ENCODE assay signal across 8 mouse cellular contexts in the genomic region with DNA sequence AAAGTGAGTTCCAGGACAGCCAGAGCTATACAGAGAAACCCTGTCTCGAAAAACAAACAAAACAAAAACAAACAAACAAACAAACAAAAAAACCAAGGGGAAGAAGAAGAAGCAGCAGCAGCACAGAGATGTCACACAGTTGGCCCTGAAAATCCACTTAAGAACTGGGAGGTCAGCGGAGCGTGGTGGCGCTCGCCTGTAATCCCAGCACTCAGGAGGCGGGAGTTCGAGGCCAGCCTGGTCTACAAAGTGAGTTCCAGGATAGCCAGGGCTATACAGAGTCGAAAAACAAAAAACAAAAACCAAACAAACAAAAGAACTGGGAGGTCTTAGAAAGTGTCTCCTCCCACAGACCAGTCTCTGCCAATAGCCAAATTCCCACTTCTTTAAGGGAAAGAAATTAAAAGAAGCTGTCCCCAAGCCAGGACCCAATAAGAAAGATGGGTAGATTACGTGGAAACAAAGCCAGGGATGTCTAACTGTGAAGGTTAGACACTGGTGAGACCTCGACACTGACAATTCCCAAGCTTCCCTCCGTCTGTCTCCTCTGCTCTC. TPM values are rescaled to one million over a fixed set of nuclear protein-coding genes. Genes with fewer than 3 reads are reported as not detected.
A peak's percentile ranks its signal among the peaks of the same experiment; 100 is the strongest.
DNase-seq lines count a peak whose midpoint lies in the region; ATAC-seq and TF ChIP-seq lines count a peak whose summit lies in the region.

No protein-coding gene starts in this region.

- no peaks in the 10 kb centered on the region for H3K27me3 ChIP-seq in liver, adult 2 months (ENCODE audit: control insufficient read depth, insufficient read depth, low read length)
- H3K27me3 ChIP-seq in embryonic facial prominence, embryonic 13.5 days, result no peaks in the 10 kb centered on the region
- no peaks in the 10 kb centered on the region for H3K27me3 ChIP-seq in neural tube, embryonic 15.5 days (replicated peaks)

- no peak for TF ChIP-seq POLR2A in liver, adult 2 months (IDR thresholded peaks at IDR 0.05; ENCODE audit: extremely low read depth, insufficient read depth, low read length)

- peak overlapping the region; percentile 91 for H3K4me3 ChIP-seq in liver, adult 2 months (ENCODE audit: insufficient read depth, low read depth, low read length)
- peak overlapping the region; percentile 64 for H3K4me3 ChIP-seq in embryonic facial prominence, embryonic 13.5 days
- H3K4me3 ChIP-seq in neural tube, embryonic 15.5 days (replicated peaks), result peak overlapping the region; percentile 69

- peaks cover 12% of the 10 kb centered on the region; the same call in 1 of the 2 replicates for H3K79me2 ChIP-seq in liver, adult 2 months (ENCODE audit: control insufficient read depth, insufficient read depth, low read length)

- DNase-seq in liver, adult 2 months (ENCODE audit: extremely low read depth, low read depth, low spot score), result peak; percentile 56
- DNase-seq in liver, result no peak
- DNase-seq in kidney, postnatal 10 days, result peak; percentile 18
- no peak for DNase-seq in cerebellum, adult 11-12 months
- DNase-seq in gastrocnemius, postnatal 10 days, result no peak
- DNase-seq in cerebellum, adult 9-11 months, result no peak

- H3K27ac ChIP-seq in liver, adult 2 months (replicated peaks; ENCODE audit: insufficient read depth, low read depth, low read length), result peak overlapping the region; percentile 98
- H3K27ac ChIP-seq in embryonic facial prominence, embryonic 13.5 days, result peak overlapping the region; percentile 68
- peak overlapping the region; percentile 66; the same call in 1 of the 2 replicates for H3K27ac ChIP-seq in neural tube, embryonic 15.5 days (replicated peaks)

- no peaks in the 10 kb centered on the region for H3K36me3 ChIP-seq in liver, adult 2 months (ENCODE audit: control insufficient read depth, insufficient read depth, low read length)
- no peaks in the 10 kb centered on the region; the same call in 1 of the 2 replicates for H3K36me3 ChIP-seq in embryonic facial prominence, embryonic 13.5 days
- no peaks in the 10 kb centered on the region for H3K36me3 ChIP-seq in neural tube, embryonic 15.5 days

- H3K4me2 ChIP-seq in embryonic facial prominence, embryonic 13.5 days, result peak overlapping the region; percentile 76
- H3K4me2 ChIP-seq in neural tube, embryonic 15.5 days, result peak overlapping the region; percentile 66

- no peak for ATAC-seq in embryonic facial prominence, embryonic 13.5 days (ENCODE audit: insufficient number of reproducible peaks, insufficient read depth, low FRiP score, low TSS enrichment, low read depth)
- ATAC-seq in neural tube, embryonic 15.5 days (ENCODE audit: low FRiP score), result 0 out of 2 replicates have a peak, but pooled peaks have one; percentile 30

- peaks cover 17% of the 10 kb centered on the region; the same call in 1 of the 2 replicates for H3K4me1 ChIP-seq in liver, adult 2 months (ENCODE audit: control insufficient read depth, insufficient read depth, low read length)
- no peaks in the 10 kb centered on the region for H3K4me1 ChIP-seq in embryonic facial prominence, embryonic 13.5 days
- H3K4me1 ChIP-seq in neural tube, embryonic 15.5 days, result peaks cover 27% of the 10 kb centered on the region

- H3K9me3 ChIP-seq in embryonic facial prominence, embryonic 13.5 days, result no peaks in the 10 kb centered on the region
- H3K9me3 ChIP-seq in neural tube, embryonic 15.5 days (replicated peaks), result no peaks in the 10 kb centered on the region

- peak overlapping the region; percentile 94 for H3K9ac ChIP-seq in liver, adult 2 months (ENCODE audit: low read depth, low read length)
- peak overlapping the region; percentile 78 for H3K9ac ChIP-seq in embryonic facial prominence, embryonic 13.5 days
- H3K9ac ChIP-seq in neural tube, embryonic 15.5 days (replicated peaks), result peak overlapping the region; percentile 73

- no peak for TF ChIP-seq CTCF in liver, adult 2 months (IDR thresholded peaks at IDR 0.05; ENCODE audit: low read depth, low read length)

- 22% methylated on average over 11 of the region's 11 CpGs for WGBS in liver, adult 2 months
- 55% methylated on average over 11 of the region's 11 CpGs for WGBS in embryonic facial prominence, embryonic 13.5 days
- 60% methylated on average over 11 of the region's 11 CpGs for WGBS in neural tube, embryonic 15.5 days

RNA-seq across cellular contexts. Expression of a gene that starts 0.7 kb away (rescaled TPM):
- total RNA-seq in liver, adult 2 months (2014; rRNA removed), result 81.6 and 84.2 TPM in 2 replicates
- polyA plus RNA-seq in liver, adult 2 months (2012; rRNA removed), result 31.3 and 44.1 TPM in 2 replicates
- polyA plus RNA-seq in embryonic facial prominence, embryonic 13.5 days (2015; fragmentation: Nextera tagmentation; extraction: Ambion mirVana), result 7.0 and 7.2 TPM in 2 replicates
- polyA plus RNA-seq in neural tube, embryonic 15.5 days (2015; fragmentation: Nextera tagmentation; extraction: Ambion mirVana), result 6.1 and 6.5 TPM in 2 replicates
- total RNA-seq in gastrocnemius, postnatal 10 days (2021), result 1 to 10 TPM; 1.3 to 2.2 TPM

RNA-seq across cellular contexts. Expression of a gene that starts 9.3 kb away (rescaled TPM):
- total RNA-seq in liver, adult 2 months (2014; rRNA removed), result 7.7 and 10.1 TPM in 2 replicates
- polyA plus RNA-seq in liver, adult 2 months (2012; rRNA removed), result 1.5 and 1.6 TPM in 2 replicates
- polyA plus RNA-seq in embryonic facial prominence, embryonic 13.5 days (2015; fragmentation: Nextera tagmentation; extraction: Ambion mirVana), result 12.8 and 15.6 TPM in 2 replicates
- polyA plus RNA-seq in neural tube, embryonic 15.5 days (2015; fragmentation: Nextera tagmentation; extraction: Ambion mirVana), result 7.3 and 8.0 TPM in 2 replicates
- 10 to 100 TPM; 12.9 to 15.9 TPM for total RNA-seq in gastrocnemius, postnatal 10 days (2021)

RNA-seq across cellular contexts. Expression of a gene that starts 46.7 kb away (rescaled TPM):
- total RNA-seq in liver, adult 2 months (2014; rRNA removed), result 14.2 and 17.1 TPM in 2 replicates
- polyA plus RNA-seq in liver, adult 2 months (2012; rRNA removed), result 4.5 and 8.2 TPM in 2 replicates
- polyA plus RNA-seq in embryonic facial prominence, embryonic 13.5 days (2015; fragmentation: Nextera tagmentation; extraction: Ambion mirVana), result 119 TPM in 2 replicates
- 118 and 122 TPM in 2 replicates for polyA plus RNA-seq in neural tube, embryonic 15.5 days (2015; fragmentation: Nextera tagmentation; extraction: Ambion mirVana)
- 10 to 100 TPM; 35.1 to 40.6 TPM for total RNA-seq in gastrocnemius, postnatal 10 days (2021)

Comparison
In these comparisons a context has a peak if more than half of its experiments do, and no peak if none do; other contexts are left out.
1. DNase-seq: peak in liver, adult 2 months (single experiment) and kidney, postnatal 10 days (single experiment); none in liver (single experiment), cerebellum, adult 11-12 months (single experiment), gastrocnemius, postnatal 10 days (single experiment) and cerebellum, adult 9-11 months (single experiment).
2. RNA of a gene that starts 46.7 kb away (polyA plus RNA-seq): 118 to 122 TPM in neural tube, embryonic 15.5 days and 119 TPM in embryonic facial prominence, embryonic 13.5 days; 4.5 to 8.2 TPM in liver, adult 2 months; every median in the first group is over 10 times any median in the second.
3. Peak in every context shown above with its lines, with median percentiles within 50 percentile points of each other: H3K27ac ChIP-seq, H3K4me3 ChIP-seq and H3K9ac ChIP-seq.